Mouse (Mus musculus): ENCODE measurements at regions not wholly inside any gene's neighbourhood (a gene's known extent, or its start where the extent isn't known, plus 50 kb on each side); places are given as distances from the start of the nearest gene placed in this dataset.
A peak's percentile ranks its signal among the peaks of the same experiment; 100 is the strongest.

DNA sequence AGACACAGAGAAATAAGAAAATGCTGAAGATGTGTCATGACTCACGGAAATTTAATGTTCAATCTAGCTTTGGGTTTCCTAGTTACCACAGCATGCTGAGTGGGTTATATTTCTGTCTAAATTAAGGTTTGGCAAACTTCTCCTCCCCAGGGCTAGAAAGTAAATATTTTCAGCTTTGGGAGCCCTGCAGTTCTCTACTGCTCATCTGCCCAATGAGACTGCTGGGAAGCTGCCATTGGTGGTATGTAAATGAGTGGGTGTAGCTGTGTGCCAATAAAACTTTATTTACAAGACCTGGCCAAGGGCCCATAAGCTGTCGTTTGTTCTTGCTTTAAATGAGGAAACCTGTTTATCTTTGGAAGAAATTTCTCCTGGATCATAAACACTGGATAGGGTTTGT is 1189.3 kb upstream of the A1bg start:
- ATAC-seq (replicated peaks; ENCODE audit: low FRiP score, poor library complexity, severe bottlenecking), result no peak

DNA sequence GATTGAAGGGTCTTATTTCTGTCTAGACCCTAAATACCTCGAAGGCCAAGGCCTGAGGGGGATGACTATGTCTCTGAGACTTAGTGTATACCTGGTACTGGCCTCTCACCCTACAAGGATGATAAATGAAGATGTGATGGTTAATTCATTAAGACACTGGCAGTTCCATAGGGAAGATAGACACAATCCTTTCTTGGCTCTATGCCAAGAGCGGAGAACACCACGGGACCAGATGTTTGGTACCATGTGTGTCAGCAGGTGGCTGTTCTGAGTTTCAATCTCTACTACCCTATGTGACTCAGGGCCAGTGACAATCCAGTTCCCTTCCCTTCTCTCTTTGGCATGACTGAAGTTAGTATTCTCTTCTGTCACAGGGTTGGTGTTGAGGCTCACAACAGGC is 1185.2 kb upstream of the A1bg start:
- no peak for ATAC-seq (replicated peaks; ENCODE audit: low FRiP score, poor library complexity, severe bottlenecking)

DNA sequence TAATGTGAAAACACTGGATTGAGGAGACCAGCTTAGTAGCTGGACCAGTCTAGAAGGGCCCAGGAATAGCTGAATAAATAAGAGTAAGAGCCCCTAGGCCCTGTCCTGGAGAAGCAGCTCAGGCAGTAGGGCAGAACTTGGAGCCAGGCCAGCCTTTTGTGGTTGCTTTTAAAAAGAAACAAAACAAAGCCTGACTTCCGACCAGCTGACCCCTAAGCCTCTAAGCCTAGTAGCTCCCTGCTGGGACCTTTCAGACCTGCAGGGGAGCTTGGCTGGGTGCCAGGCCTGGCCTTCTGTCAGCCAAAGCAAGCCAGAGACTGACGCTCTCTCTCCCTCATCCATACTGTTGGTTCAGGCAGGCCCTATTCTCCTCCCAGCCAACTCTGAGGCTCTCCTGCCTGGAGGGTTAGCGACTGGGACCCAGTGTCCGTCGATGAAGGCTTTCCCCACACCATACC is 1183.7 kb upstream of the A1bg start:
- no peak for ATAC-seq (replicated peaks; ENCODE audit: low FRiP score, poor library complexity, severe bottlenecking)

GRCm38 (mm10) chr15:62105483-62105882 is 1182.7 kb upstream of the A1bg start:
- ATAC-seq (replicated peaks; ENCODE audit: low FRiP score, poor library complexity, severe bottlenecking), result 0 out of 2 replicates have a peak, but pooled peaks have one; percentile 33

DNA sequence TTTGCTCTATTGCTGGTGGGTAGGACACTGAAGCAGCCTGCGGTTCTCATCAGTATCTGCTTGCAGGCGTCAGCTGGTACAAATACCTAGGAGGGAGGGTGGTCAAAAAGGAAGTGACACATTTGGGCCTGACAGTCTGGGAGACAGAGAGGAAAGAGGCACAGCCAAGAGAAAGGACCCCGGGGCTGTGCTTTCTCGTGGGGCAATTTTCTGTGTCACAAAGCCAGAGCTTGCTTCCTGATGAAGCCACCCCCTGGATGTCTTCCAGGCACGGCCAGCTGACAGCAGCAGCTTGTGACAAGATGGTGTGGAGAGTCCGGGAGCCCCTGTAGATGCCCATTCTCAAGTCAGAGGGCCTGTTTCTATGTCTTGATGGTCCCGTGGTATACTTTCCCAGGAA is 1181.8 kb upstream of the A1bg start:
- ATAC-seq (replicated peaks; ENCODE audit: low FRiP score, poor library complexity, severe bottlenecking), result no peak

GRCm38 (mm10) chr15:62099683-62100082 is 1176.9 kb upstream of the A1bg start:
- no peak for ATAC-seq (replicated peaks; ENCODE audit: low FRiP score, poor library complexity, severe bottlenecking)

- peak; percentile 69 for ATAC-seq (replicated peaks; ENCODE audit: low FRiP score, poor library complexity, severe bottlenecking)
These were observed 1176.2 kb upstream of the A1bg start for GRCm38 (mm10) chr15:62098791-62099660.

GRCm38 (mm10) chr15:62096778-62097177 is 1174.0 kb upstream of the A1bg start:
- no peak for ATAC-seq (replicated peaks; ENCODE audit: low FRiP score, poor library complexity, severe bottlenecking)

GRCm38 (mm10) chr15:62095198-62095597 is 1172.4 kb upstream of the A1bg start:
- no peak for ATAC-seq (replicated peaks; ENCODE audit: low FRiP score, poor library complexity, severe bottlenecking)

DNA sequence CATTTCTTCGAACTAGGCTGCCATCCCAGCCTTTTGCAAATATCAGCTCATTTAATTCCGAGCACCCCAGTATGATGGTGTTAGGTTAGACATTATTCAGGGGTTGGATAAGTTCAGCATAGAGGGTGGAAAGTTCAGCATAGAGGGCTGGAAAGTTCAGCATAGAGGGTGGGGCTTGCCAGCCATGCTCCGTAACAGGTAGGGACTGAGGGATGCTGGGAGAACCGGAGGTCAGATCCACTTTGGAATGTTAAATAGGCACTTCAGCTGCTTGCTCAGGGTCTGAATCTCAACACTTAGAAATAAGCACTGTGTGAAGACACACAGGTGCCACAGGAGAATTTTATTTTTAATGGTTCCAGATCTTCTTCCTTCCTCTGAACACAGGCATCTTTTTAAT is 1170.9 kb upstream of the A1bg start:
- no peak for ATAC-seq (replicated peaks; ENCODE audit: low FRiP score, poor library complexity, severe bottlenecking)

- ATAC-seq (replicated peaks; ENCODE audit: low FRiP score, poor library complexity, severe bottlenecking), result no peak
These were observed 1169.9 kb upstream of the A1bg start for GRCm38 (mm10) chr15:62092671-62093185.

DNA sequence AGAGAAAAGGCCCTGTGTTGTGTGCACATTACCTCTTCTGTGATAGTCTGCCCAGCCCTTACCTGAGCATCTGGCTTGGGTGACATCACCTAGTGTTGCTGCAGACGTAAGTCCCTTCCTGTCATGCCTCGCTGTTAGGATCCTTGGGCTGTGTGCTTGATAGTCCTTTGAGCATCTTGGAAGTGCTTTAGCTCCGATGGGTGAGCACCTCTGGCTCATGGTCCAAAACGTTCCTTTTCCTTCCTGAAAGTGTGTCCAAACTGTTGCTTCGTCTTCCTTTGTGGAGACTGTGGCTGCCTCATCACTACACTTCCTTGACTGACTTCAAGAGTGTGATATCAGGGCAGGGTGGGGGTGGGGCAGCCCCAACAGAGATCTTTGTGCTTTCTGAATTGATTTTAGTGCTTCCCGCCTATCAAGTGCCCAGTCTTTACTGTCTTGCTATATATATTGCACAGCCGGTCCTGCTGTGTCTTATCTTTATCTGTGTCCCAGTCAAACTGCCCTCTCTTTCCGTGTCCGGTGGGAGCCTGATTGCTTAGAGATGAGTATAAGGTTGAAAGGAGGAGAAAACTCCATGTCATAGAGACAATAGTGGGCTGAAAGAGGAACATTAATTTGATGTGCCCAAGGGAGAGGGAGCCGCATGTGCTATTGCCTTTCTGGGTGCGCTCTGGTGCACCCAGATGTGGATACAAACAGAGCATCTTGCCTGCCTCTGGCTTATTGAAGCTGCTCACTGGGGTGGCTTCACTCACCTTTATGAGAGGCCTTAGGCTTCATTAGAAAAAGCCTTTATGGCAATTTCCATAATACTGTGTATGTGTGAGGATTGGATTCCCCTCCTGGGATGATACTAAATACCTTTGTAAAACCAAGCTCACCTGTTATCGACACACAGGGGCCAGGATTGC is 1169.2 kb upstream of the A1bg start:
- ATAC-seq (replicated peaks; ENCODE audit: low FRiP score, poor library complexity, severe bottlenecking), result no peak

- no peak for ATAC-seq (replicated peaks; ENCODE audit: low FRiP score, poor library complexity, severe bottlenecking)
These were observed 1168.3 kb upstream of the A1bg start for GRCm38 (mm10) chr15:62091144-62091543.

DNA sequence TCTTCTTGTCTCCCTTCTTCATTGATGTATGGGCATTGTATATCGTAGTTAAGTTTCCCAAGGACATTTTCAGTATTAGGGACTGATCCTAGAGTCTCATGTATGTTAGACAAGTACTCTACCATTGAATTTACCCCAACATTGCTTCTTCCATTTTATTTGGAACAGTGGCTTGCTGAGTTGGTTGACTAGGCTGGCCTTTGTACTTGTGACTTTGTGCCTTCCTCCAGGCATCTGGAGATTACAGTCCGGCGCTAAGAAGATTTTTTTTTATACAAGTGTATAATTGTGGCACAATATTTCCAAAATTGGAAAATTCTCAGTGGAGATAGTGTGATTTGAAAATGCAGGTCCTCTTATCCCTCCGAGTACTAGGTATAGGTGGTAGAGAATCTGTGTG is 1165.5 kb upstream of the A1bg start:
- ATAC-seq (replicated peaks; ENCODE audit: low FRiP score, poor library complexity, severe bottlenecking), result no peak

GRCm38 (mm10) chr15:62087755-62088154 is 1164.9 kb upstream of the A1bg start:
- ATAC-seq (replicated peaks; ENCODE audit: low FRiP score, poor library complexity, severe bottlenecking), result no peak

DNA sequence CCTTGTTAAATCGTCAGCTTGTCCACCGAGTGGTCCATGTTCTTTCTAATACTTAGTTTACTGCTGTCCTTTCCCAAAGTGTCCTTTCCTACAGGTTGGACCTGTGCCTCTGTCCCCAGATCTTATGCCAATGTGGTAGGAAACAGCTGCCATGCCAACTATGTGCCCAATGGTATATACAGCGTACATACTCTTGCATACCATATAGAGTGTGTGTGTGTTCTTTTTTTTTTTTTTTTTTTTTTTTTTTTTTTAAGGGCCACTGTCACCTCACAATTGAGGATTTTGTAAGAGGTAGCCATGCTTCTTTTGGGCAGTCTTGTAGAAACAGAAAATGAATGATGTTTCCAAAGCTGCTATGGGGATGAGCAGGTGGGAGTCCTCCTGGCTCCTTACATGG is 1163.2 kb upstream of the A1bg start:
- no peak for ATAC-seq (replicated peaks; ENCODE audit: low FRiP score, poor library complexity, severe bottlenecking)

DNA sequence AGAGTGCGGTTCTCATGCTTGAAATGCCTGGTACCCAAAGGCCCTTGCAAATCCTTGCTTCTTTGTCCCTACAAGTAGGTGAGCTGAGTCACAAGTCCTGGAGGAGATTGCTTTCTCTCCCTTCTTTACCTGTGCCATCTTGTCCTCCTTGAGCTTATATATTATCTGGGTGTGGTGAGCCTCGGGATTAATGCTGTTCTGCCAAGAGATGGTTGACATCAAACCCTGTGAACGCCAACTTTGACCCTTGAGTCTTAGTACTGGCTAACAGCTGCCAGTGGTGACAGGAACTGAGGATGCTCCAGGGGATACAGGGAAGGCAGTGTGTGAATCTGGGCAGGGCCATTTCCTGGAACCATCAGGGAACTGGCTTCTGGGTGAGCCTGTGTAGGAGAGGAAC is 1160.5 kb upstream of the A1bg start:
- no peak for ATAC-seq (replicated peaks; ENCODE audit: low FRiP score, poor library complexity, severe bottlenecking)

- ATAC-seq (replicated peaks; ENCODE audit: low FRiP score, poor library complexity, severe bottlenecking), result no peak
These were observed 1159.7 kb upstream of the A1bg start for GRCm38 (mm10) chr15:62082539-62082938.

DNA sequence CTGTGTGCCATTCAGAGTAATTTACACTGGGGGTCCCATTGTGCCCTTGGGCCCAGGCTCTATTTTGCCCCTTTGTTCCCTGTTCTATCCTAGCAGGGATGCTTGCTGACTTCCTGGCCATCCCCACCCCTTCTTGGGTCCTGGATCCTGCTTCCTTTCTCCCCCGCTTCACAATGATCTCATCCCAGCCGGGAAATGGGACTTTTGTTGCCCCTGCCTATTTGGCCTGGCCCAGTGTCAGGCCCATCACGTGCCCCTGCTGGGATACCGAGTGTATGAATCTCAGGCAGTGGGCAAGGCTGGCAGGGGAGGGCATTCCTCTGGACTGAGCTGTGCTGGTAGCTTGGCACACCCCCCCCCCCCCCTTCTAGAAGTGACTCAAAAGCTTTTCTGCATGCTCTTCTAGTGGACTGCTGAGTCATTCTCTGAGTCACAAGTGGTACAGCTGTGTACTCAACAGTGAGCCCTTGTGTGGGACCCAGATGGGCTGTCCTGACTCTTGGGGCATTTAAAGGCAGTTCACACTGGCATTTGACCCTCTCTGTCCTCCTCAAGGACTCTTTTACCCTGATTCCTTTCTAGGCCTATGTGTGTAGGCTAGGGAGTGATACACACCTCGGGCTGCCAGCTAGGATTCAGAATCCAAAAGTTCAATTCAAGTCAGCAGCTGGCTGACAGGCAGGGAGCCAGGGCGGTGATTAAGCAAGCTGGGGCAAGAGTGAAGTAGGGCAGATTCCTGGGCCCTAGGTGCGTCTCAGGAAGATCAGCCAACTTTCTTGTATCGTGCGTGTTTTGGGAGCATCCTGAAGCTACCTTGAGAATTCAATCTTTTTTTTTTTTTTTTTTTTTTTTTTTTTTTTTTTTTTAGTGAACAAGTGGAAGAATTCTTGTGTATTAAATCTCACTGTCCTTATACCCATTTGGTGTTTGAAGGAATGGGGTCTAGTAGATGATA is 1156.6 kb upstream of the A1bg start:
- peak; percentile 59; the same call in 1 of the 2 replicates for ATAC-seq (replicated peaks; ENCODE audit: low FRiP score, poor library complexity, severe bottlenecking)

Measured in erythroblast, adult 5-6 weeks (primary cell).